Mouse (Mus musculus) stomach, postnatal 0 days (tissue): ENCODE results near the gene Prkce.

Experiments used
- CTCF ChIP-seq: IDR thresholded peaks from 2 replicates; pipeline ENCODE4 v1.5.1; 2016; ENCODE audit warnings: antibody characterized with exemption, low read depth, mild to moderate bottlenecking, moderate library complexity
- EP300 ChIP-seq: optimal IDR thresholded peaks from 2 replicates; pipeline ENCODE3; 2016; ENCODE audit warnings: antibody characterized with exemption

GRCm38 (mm10) chr17:86466871-86467270 lies 299.3 kb downstream of the Prkce start:
- TF ChIP-seq CTCF = no peak
- no peak for TF ChIP-seq EP300
